Mouse (Mus musculus) small intestine, adult 2 months (tissue): ENCODE data around the gene Btn2a2. TPM values are rescaled to one million over a fixed set of nuclear protein-coding genes. Genes with fewer than 3 reads are reported as not detected.
A peak's percentile ranks its signal among the peaks of the same experiment; 100 is the strongest.
"Not testable (repeated sequence)": the region's sequence is repeated elsewhere in the genome, so short reads cannot be mapped to it uniquely, and the experiment has no call there.

ENCODE experiments used
- H3K27ac ChIP-seq: fragments of 200-500 bp; 2 replicates; pipeline ENCODE4 v1.5.1; 2012; ENCODE audit warnings: low read depth, low read length, control low read depth, inconsistent platforms; ENCODE audit not compliant: insufficient read depth
- H3K27me3 ChIP-seq: fragments of 200-500 bp; 2 replicates; pipeline ENCODE4 v1.6.1; 2012; ENCODE audit warnings: mild to moderate bottlenecking, moderate library complexity, low read length, inconsistent platforms; ENCODE audit not compliant: control insufficient read depth, insufficient read depth
- H3K36me3 ChIP-seq: fragments of 200-500 bp; 2 replicates; pipeline ENCODE4 v1.6.1; 2012; ENCODE audit warnings: mild to moderate bottlenecking, low read length, control low read depth, inconsistent platforms; ENCODE audit not compliant: control insufficient read depth, insufficient read depth
- H3K4me1 ChIP-seq: fragments of 200-500 bp; 2 replicates; pipeline ENCODE4 v1.6.1; 2012; ENCODE audit warnings: low read length, inconsistent platforms, mixed read lengths; ENCODE audit not compliant: control insufficient read depth, insufficient read depth, insufficient read length
- H3K4me3 ChIP-seq: fragments of 200-500 bp; 2 replicates; pipeline ENCODE4 v1.5.1; 2012; ENCODE audit warnings: low read depth, mild to moderate bottlenecking, control low read depth, inconsistent platforms, low read length, moderate library complexity
- CTCF ChIP-seq: fragments of 200-500 bp; IDR thresholded peaks from 2 replicates; pipeline ENCODE4 v1.5.1; 2012; ENCODE audit warnings: low read depth, mild to moderate bottlenecking, control low read depth, inconsistent platforms, low read length, moderate library complexity, mixed read lengths; ENCODE audit not compliant: insufficient replicate concordance, insufficient read length; ENCODE audit errors: extremely low read depth
- POLR2A ChIP-seq: fragments of 200-500 bp; IDR thresholded peaks from 2 replicates; pipeline ENCODE4 v1.6.1; 2012; ENCODE audit warnings: low read depth, mild to moderate bottlenecking, control low read depth, inconsistent platforms, low read length, moderate library complexity
- WGBS: fragments of 180-500 bp; shearing (Covaris S2); methylation state at CpG from one replicate; pipeline ENCODE4 v1.1.7; 2018; 5-methylcytosine and 5-hydroxymethylcytosine counted together
- polyA plus RNA-seq: library from polyadenylated mRNA; depleted of rRNA; stranded (reverse); fragments of >200 nt; gene quantifications from 2 replicates; pipeline ENCODE4 v1.2.3, GENCODE M21; 2012; rRNA removed

Gene Btn2a2
- not detected in 2 replicates for polyA plus RNA-seq

DNA sequence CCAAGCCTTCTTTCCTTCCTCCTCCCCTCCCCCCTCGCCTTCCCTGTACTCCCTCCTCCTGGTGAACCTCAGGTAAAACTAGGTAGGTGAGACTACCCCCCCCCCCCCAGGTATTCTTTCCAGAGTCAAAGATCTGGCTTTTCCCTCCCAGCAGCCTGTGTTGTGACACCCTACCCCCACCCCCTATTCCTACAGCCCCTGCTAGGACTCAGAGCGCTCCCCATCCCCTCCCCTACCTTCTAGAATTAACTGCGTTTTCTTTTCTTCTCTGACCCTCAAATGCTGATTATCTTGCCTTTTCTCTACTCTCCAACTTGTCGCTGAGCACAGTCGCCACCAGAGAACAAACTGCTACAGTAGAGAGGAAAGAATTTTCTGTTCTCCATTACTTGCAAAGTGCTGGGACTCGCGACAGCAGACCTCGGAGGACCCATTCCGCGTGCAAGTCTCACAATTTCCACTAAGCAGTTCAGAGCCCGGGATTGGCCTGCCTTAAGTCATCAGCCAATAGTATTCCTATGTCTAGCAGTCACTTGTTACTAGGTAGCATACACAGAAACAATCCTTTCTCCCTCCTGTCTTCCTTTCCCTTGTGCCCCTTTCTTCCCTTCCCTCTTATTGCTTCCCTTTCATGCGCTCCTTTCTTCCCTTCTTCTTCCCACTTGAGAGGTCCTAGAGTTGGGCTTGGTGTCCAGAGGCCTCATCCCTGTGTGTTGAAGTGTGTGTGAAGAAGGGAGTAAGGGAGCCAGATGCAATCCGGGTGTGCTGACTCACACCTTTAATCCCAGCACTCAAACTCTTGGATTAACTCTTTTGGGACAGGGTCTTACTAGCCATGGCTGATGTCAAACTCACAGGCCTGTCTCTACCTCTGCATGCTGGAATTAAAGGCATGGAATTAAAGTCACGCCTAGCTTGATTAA, at the start of gene Btn2a2:
TSS of gene Btn2a2 (minus strand) at position 458 of the 923 bp plus-strand sequence.
- Histone ChIP-seq H3K27me3 (no peaks in the 10 kb centered on the region), H3K4me1 (no peaks in the 10 kb centered on the region), H3K36me3 (no peaks in the 10 kb centered on the region), H3K27ac (no peak within 1 kb of the TSS), H3K4me3 (peak within 1 kb of the TSS; percentile 15; the same call in 1 of the 2 replicates)
- 13% methylated on average over 14 of the region's 14 CpGs for WGBS
- no peak for TF ChIP-seq POLR2A
- no peak for TF ChIP-seq CTCF

DNA sequence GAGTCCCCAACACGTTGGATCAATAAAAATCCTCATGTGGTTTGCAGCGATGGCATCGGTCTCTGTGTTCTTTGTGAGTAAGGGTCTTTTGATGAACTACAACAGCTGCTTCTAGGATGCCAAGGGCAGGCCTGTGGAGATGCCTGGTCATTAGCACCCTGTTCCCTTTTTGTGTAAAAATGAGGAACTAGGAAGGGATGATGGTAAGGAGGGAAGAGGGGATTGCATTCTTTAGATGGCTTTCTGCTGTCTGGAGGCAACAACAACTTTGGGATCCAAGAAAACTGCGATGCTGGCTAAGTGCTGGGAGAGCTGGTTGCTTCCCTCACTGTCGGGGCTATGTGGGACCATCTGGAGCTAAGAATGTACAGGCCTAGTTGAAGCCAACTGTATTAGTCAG, 49.6 kb upstream of the Btn2a2 start:
- no peaks in the 10 kb centered on the region for H3K36me3 ChIP-seq
- no peaks in the 10 kb centered on the region for H3K27me3 ChIP-seq
- H3K27ac ChIP-seq = no peak overlapping the region
- TF ChIP-seq CTCF (no peak), POLR2A (no peak)
- H3K4me3 ChIP-seq = no peak overlapping the region
- H3K4me1 ChIP-seq = peaks cover 7% of the 10 kb centered on the region; the same call in 1 of the 2 replicates
- 84% methylated on average over 5 of the region's 5 CpGs for WGBS

- Histone ChIP-seq H3K36me3 (no peaks in the 10 kb centered on the region), H3K4me3 (no peak overlapping the region), H3K27me3 (no peaks in the 10 kb centered on the region), H3K27ac (no peak overlapping the region), H3K4me1 (peaks cover 7% of the 10 kb centered on the region; the same call in 1 of the 2 replicates)
- WGBS = 54% methylated on average over 3 of the region's 3 CpGs
- TF ChIP-seq CTCF (no peak), POLR2A (no peak)
Measured at GRCm38 (mm10) chr13:23537006-23537710, 48.5 kb upstream of the Btn2a2 start.

DNA sequence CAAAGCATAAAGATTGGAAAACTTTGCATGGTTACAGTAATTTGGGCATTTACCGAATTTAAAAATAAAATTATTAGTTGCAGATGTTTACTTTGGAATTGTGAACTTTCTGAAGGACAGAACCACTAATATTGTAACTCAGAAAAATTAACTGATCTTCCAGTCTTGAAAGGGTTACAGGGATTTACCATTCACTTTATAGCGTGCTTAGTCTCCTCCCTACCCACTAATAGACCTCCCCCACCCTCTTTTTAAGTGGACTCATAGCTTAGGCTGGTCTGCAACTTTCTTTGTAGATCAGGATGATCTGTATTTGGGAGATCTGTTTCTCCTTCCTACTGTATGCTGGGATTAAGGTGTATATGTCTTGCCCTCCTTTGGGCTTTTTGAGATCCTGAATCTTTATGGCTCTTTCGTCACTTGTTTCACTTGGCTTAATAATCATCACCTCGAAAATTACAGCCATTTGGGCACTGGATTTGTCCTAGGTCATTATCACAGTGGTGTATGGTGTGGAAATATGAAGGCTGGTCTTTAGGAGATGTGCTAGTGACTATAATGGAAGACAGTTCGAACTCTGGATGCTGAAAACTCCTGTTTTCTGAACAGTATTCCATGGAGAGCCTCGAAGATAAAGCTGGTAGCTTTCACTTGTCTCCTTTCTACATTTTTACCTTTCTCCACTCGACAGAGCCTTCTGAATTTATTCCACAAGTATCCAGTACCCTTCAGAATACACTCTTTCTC, 47.6 kb upstream of the Btn2a2 start:
- WGBS = 15% methylated on average over 7 of the region's 7 CpGs
- H3K4me3 ChIP-seq = no peak overlapping the region
- peaks cover 7% of the 10 kb centered on the region; the same call in 1 of the 2 replicates for H3K4me1 ChIP-seq
- no peak for TF ChIP-seq CTCF
- no peak for TF ChIP-seq POLR2A
- no peaks in the 10 kb centered on the region for H3K36me3 ChIP-seq
- no peaks in the 10 kb centered on the region for H3K27me3 ChIP-seq
- H3K27ac ChIP-seq = 0 out of 2 replicates have a peak overlapping the region, but pooled peaks have one; percentile 11

DNA sequence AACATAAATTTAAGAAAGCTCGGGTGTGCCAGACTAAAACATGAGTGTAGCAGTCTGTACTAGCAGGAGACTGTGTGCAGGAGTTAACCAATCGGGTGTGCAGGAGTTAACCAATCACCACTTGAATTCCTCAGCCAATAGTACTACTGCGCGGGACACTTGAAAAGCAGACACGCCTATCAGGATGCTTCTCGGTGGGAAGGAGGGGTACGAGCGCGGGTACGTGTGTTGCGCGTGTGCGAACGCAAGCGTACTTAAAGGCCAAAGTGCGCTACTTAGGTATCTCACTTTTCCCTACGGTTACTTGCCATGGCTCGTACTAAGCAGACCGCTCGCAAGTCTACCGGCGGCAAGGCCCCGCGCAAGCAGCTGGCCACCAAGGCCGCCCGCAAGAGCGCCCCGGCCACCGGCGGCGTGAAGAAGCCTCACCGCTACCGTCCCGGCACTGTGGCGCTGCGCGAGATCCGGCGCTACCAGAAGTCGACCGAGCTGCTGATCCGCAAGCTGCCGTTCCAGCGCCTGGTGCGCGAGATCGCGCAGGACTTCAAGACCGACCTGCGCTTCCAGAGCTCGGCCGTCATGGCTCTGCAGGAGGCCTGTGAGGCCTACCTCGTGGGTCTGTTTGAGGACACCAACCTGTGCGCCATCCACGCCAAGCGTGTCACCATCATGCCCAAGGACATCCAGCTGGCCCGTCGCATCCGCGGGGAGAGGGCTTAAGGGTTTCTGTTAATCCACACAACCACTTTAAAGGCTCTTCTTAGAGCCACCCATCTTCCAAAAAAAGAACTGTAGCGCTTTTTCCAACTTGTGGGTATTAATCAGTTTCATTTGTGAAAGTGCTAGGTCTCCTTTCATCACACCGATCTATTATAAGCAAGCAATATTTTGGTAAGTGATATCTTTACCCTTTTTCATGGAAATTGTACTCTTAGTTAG, 46.7 kb upstream of the Btn2a2 start, which contains the start of gene Hist1h3g:
TSS of gene Hist1h3g (plus strand) at position 286 of the 939 bp plus-strand sequence.
- not testable (repeated sequence) for H3K27me3 ChIP-seq, H3K36me3 ChIP-seq, H3K4me1 ChIP-seq
- WGBS = under 1% methylated on average over 51 of the region's 62 CpGs
- TF ChIP-seq POLR2A = peak; percentile 27; the same call in 1 of the 2 replicates
- Histone ChIP-seq H3K4me3 (peak within 1 kb of the TSS; percentile 59), H3K27ac (peak within 1 kb of the TSS; percentile 85)

DNA sequence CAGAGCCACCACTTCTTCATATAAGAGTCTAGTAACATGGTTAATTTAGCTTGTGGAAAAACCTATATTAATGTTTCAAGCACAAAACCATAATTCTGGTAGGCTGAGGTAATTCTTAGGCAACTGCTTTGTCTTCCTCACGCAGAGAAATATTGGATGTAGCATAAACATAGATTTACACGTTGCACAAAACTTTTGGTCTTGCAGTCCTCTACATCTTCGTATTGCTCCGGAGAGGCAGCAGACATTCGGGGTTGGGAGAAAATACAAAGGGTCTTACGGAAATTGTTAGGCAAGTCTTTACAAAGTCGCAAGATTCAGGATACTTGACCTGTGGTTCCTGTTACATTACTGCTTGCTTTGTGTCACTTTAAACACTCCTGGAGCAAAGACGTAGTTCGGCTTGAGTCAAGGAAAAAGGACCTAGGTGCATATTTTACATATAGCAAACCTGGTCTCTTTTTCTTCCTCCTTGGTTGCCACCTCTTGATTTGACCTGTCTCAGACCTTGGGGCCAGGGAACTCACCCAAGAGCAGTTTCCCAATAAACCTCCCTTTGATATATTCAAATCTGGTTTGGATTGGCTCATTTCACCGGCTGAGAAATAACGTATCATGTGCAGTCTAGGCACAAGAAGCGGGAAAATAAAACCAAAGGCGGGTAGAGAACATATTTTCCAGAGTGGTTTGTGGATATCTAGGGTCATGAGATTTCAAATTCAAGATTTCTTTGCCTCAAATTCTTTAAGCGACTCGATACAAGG, 45.9 kb upstream of the Btn2a2 start:
- H3K36me3 ChIP-seq = no peaks in the 10 kb centered on the region
- under 1% methylated on average over 15 of the region's 15 CpGs for WGBS
- TF ChIP-seq CTCF (no peak), POLR2A (no peak)
- H3K27ac ChIP-seq = peak overlapping the region; percentile 85
- peaks cover 5% of the 10 kb centered on the region; the same call in 1 of the 2 replicates for H3K4me1 ChIP-seq
- H3K27me3 ChIP-seq = no peaks in the 10 kb centered on the region
- H3K4me3 ChIP-seq = no peak overlapping the region; the same call in 1 of the 2 replicates

DNA sequence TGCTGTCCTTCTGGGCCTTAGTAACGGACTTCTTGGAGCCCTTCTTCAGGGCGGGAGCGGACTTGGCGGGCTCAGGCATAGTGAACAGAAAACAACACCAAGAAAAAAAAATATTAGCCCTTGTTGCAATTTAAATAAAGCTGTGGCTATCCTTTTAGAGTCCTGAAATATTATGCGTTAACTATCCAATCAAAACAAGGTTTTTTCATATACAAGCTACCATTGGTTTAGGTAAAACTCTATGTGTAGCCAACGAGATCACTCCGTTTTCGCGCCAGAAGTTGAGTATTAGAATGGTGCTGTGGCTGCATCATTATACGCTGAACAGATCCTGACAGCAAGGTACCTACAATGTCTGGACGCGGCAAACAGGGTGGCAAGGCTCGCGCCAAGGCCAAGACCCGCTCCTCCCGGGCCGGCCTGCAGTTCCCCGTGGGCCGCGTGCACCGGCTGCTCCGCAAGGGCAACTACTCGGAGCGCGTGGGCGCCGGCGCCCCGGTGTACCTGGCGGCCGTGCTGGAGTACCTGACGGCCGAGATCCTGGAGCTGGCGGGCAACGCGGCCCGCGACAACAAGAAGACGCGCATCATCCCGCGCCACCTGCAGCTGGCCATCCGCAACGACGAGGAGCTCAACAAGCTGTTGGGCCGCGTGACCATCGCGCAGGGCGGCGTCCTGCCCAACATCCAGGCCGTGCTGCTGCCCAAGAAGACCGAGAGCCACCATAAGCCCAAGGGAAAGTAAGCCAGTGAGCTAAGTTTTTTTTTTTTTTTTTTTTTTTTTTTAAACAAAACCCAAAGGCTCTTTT, 45.1 kb upstream of the Btn2a2 start, which contains the start of gene Hist1h2af:
TSS of gene Hist1h2af (plus strand) at position 347 of the 808 bp plus-strand sequence.
- Histone ChIP-seq H3K4me3 (peak within 1 kb of the TSS; percentile 53), H3K27ac (peak within 1 kb of the TSS; percentile 85)
- not testable (repeated sequence) for H3K36me3 ChIP-seq, H3K27me3 ChIP-seq, H3K4me1 ChIP-seq
- under 1% methylated on average over 28 of the region's 53 CpGs for WGBS
